Mouse (Mus musculus) fat pad, adult 2 months (tissue): Measurements from ENCODE around the gene Maml2.

Experiments
- DNase-seq: peaks from one replicate; pipeline ENCODE4 v3.0.0-alpha.2; 2011; ENCODE audit warnings: low read depth, low spot score; ENCODE audit errors: extremely low read depth

The Maml2 gene

GRCm38 (mm10) chr9:13309807-13310206 is 12.1 kb downstream of the Maml2 start:
- no peak for DNase-seq

DNA sequence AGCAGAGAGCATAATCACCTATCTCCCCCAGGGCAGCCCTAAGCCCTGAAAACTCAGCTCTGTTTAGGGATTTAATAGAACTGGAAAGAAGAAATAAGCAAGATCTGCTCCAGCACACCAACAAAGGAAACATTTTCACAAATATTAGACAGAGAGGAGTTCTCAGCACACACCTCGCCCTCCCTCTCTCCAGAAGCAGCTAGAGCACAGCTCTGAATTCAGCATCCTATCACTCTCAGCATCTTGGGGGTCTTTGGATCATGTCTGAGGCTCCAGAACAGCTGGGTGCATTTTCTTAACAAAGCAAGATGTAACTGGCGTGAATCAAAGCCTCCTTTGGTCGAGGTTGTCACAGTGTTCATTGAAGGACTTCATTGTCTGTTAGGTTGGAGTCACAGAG is 12.5 kb downstream of the Maml2 start:
- DNase-seq, result no peak

DNA sequence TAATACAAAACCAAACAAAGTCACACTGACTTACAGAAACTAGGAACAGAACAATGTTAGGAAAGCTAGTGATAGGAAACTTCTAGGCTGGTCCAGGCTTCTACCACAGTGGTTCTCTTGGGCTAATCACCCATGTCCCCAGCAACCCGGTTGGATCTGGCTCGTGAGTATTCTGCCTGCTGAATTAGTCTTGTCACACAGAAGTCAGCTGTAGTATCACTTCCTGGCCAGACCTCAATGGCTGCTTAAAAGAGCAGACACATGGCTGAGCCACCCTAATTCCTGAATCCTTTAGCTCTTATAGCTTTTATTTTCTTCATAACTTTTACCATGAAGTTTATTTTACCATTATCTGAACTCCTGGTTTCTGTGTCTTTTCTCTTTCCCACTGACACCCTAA is 13.3 kb downstream of the Maml2 start:
- DNase-seq, result no peak

DNA sequence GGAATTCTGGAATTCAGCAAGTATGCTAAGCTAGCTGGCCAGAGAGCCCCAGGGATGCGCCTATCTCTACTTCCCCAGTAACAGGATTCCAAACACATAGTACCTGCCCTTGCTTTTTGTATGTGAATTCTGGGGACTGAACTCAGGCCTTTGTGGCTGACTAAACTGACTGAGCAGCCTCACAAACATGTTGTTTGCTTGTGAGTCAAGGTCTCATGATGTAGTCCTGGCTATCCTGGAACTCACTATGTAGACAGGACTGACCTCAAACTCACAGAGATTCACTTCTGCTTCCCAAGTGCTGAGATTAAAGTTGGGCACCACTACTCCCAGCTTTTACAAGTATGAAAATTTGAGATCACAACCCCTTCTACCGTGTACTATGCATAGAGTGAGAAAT is 16.2 kb downstream of the Maml2 start:
- DNase-seq, result no peak

GRCm38 (mm10) chr9:13314577-13315004 is 16.8 kb downstream of the Maml2 start:
- DNase-seq, result peak; percentile 73

GRCm38 (mm10) chr9:13315393-13315792 is 17.6 kb downstream of the Maml2 start:
- DNase-seq, result no peak

GRCm38 (mm10) chr9:13319566-13319965 is 21.8 kb downstream of the Maml2 start:
- no peak for DNase-seq

- no peak for DNase-seq
These were observed 23.1 kb downstream of the Maml2 start for GRCm38 (mm10) chr9:13320800-13321364.

DNA sequence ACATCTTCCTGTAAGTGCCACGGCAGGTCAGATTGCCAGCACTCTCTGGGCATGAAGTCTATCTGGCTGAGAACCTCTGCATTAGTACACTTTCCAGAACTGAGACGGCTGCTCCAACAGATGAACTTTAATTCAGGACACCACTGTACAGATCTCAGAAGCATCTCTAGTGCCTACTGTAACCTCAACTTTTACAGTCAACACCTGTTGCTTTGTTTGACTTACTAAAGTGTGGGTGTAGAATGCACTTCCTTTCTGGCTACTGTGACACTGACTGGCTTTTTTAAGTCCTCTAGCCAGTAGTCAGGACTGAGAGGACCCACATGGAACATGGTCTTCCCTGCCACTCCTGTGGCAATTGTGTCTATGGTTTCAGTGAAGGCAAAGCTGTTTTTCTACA is 25.3 kb downstream of the Maml2 start:
- DNase-seq, result no peak

DNA sequence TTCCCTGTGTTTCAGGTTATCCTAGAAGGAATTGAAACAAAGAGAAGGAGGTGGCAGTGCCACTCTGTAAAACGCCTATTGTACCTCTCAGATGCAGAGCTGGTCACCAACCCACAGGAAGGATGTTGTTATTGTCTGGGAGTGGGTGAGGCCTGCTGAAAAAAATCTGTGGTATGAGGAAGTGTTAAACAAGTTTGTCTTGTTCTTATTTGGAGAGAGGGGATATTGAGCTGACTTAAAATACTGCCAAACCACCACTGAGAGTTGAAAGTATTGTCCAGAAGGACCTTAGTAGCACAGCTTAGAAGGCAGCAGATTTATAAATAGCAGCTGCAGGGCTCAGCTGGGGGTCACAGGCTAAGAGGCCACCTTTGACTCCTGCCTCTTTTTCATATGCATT is 25.9 kb downstream of the Maml2 start:
- no peak for DNase-seq

DNA sequence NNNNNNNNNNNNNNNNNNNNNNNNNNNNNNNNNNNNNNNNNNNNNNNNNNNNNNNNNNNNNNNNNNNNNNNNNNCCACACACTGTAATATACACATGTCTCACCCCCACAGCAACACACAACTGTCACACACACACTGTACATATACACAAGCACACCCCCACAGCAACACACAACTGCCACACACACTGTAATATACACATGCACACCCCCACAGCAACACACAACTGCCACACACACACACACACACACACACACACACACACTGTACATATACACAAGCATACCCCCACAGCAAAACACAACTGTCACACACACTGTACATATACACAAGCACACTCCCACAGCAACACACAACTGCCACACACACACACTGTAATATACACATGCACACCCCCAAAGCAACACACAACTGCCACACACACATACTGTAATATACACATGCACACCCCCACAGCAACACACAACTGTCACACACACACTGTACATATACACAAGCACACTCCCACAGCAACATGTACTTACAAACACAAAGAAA is 116.5 kb downstream of the Maml2 start:
- no peak for DNase-seq

DNA sequence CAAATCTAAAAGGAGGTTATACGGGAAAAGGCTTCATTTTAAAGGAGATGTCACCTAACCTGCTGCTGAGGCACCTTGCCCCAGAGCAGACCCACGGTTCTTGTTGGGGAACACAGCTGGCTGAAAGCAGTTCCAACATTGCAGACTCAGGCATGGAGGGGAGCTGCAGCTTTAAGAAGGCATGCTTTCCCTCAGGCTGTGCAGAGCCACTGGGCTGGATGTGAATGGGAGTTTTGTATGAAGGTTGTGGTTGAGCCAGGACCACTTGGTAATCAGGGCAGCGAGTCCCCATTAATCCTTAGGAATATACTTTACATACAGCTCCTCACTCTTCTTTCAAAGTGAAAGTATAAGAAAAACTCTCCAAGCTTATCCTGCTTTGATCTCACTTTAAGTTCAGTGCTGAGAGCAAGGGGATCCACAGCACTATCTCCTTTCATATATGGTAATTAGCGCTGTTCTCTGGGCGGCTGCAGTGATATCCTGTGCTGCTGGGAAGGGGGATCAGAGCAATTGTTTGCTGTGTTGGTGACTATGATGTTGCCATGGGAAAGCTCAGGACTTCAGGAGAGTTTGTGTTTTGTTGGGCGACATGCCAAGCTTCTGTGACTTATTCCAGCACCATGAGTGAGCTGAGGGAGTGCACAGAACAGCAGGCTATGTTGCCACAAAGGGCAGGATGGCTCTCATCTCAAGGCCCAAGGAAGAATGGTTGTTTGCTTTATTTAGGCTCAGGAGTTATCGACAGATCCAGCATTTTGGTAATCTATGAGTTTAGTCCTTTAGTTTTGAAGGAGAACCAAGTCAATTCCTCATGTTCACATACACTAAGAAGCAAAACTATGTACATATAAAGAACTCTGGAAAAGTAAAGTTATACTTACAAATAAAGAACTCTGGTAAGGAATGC is 127.5 kb downstream of the Maml2 start:
- no peak for DNase-seq

GRCm38 (mm10) chr9:13429477-13430125 is 131.8 kb downstream of the Maml2 start:
- no peak for DNase-seq

DNA sequence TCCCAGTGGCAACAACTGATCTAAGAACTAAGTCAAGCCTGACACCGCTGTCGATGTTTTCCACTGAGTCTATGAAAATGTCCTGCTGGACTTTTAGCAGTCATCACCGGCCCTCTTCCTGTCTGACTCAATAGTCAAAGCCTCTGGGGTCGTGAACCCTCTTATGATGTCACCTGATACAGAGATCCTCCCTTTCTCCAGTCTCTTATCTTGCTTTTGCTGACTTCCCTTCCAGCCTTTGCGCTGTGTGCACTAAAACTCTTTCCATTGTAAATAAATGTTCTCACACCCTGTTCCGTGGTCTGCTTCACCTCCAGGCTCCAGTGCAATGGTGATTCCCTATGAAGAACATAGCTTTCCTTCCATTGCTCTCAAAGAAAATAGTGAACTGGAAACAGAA is 132.5 kb downstream of the Maml2 start:
- no peak for DNase-seq

- no peak for DNase-seq
These were observed 133.0 kb downstream of the Maml2 start for GRCm38 (mm10) chr9:13430744-13431143.

- no peak for DNase-seq
These were observed 133.9 kb downstream of the Maml2 start for GRCm38 (mm10) chr9:13431646-13432045.

DNA sequence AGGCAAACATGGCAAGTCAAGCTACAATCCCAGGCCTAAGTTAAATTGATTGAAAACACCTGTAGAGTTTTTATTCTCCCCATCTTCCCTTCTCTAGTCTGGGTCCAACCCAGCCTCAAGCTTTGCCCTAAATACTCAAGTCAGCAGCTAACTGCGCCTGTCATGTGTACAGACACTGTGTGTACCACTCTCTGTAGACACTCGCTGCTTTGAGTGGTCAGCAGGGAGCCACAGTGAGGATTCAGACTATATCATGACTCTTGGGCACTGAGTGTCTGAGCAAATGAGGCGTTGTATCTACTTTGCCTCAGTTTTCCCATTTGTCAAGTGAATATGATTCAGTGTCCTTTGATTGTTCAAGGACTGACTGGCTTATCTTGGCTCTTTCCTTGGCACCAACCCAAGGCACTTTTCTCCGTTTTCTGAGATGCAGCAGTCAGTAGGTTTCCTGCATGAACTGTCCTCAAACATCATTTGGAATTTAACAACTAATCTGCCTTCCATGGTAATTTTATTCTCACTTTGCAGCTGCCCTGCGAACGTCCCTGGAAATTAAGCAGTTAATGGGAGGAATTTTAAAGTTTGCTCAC is 135.8 kb downstream of the Maml2 start:
- DNase-seq, result no peak

- no peak for DNase-seq
These were observed 143.2 kb downstream of the Maml2 start for GRCm38 (mm10) chr9:13440911-13441310.

- no peak for DNase-seq
These were observed 144.4 kb downstream of the Maml2 start for GRCm38 (mm10) chr9:13442012-13442735.

DNA sequence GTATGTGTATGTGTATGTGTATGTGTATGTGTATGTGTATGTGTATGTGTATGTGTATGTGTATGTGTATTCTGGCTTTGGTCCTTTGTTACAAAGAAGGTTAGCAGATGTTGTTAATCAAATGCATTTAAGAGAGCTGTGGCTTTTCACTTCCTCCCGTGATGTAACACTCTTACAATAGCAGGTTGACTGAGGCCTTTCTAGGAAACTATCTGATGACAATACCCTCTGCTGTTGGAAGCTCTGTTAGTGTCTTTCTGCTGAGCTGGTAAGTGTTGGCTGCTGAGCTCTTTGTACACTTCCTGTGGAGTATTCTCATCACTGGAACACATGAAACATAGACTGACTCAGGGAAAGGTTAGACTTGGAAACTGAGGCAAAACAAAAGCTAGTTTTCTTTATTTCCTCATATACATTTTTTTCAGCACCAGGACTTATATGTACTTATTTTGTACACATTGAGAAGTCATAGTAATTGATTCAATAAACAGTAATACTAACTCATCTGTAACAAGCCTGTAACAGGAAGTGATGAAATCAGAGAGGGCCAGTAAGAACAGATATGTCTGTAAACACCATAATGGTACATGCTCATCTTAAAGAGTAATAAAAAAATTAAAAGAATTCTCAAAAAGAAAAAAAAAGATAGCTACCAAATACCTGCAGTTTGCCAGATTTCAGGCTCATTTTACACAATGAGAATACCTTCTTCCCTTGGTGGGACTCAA is 145.9 kb downstream of the Maml2 start:
- no peak for DNase-seq
